Mouse (Mus musculus): ENCODE data around the gene Scn1b. TPM values are rescaled to one million over a fixed set of nuclear protein-coding genes. Genes with fewer than 3 reads are reported as not detected.

Gene Scn1b
- total RNA-seq, 2 experiments from 2014 or later, result 585 to 611 TPM

DNA sequence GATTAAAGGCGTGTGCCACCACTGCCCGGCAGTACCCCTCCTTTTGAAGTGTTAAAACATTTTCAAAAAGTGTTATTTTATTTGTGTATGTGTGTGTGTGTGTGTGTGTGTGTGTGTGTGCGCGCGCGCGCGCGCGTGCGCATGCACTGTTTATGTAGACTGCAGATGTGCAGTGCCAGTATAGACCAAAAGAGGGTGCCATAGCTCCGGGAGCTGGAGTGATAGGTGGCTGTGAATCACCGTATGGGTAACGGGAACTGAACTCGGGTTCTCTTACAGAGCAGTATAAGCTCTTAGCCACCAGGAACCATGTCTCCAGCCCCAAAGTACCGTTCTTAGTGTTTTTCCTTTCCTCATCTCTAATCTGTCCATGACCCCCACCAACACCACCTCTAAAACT lies 18.1 kb upstream of the Scn1b start:
- H3K4me3 ChIP-seq, result no peak overlapping the region
- DNase-seq (ENCODE audit: low spot score in 2 of 2), result no peak
- H3K27ac ChIP-seq, result no peak overlapping the region
- TF ChIP-seq CTCF (conservative IDR thresholded peaks at IDR 0.05), result peak; percentile 61

DNA sequence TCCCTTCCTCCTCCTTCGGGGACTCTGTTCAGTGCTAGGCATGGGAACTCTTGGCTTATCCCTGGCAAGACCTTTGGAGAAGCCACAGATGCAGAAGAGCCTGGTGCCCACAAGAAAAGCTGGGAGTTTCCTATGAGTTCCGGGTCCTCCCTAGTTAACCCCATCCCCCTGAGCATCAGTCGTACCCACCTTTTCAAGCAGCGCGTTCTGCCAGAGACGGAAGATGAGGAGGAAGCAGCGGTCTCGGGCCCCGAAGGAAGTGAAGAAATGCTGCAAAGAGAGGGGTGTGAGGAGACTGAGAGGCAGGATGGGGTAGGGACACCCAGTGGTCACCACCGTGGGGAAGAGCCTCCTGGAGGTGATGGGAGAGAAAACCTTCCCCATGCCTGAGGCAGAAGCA lies 14.1 kb upstream of the Scn1b start:
- DNase-seq (ENCODE audit: low spot score in 2 of 2), result no peak
- no peak for TF ChIP-seq CTCF (conservative IDR thresholded peaks at IDR 0.05)
- Histone ChIP-seq H3K4me3 (no peak overlapping the region), H3K27ac (no peak overlapping the region)

- Histone ChIP-seq H3K27ac (no peak overlapping the region), H3K4me3 (no peak overlapping the region)
- no peak for DNase-seq (ENCODE audit: low spot score in 2 of 2)
- TF ChIP-seq CTCF (conservative IDR thresholded peaks at IDR 0.05), result no peak
Measured at GRCm38 (mm10) chr7:31140302-31140701, 13.5 kb upstream of the Scn1b start.

GRCm38 (mm10) chr7:31139765-31140164 lies 13.0 kb upstream of the Scn1b start:
- Histone ChIP-seq H3K4me3 (no peak overlapping the region), H3K27ac (no peak overlapping the region; the same call in 1 of the 2 replicates)
- TF ChIP-seq CTCF (conservative IDR thresholded peaks at IDR 0.05), result peak; percentile 97
- DNase-seq (ENCODE audit: low spot score in 2 of 2), result peak in 1 of 2 experiments; percentile 70

DNA sequence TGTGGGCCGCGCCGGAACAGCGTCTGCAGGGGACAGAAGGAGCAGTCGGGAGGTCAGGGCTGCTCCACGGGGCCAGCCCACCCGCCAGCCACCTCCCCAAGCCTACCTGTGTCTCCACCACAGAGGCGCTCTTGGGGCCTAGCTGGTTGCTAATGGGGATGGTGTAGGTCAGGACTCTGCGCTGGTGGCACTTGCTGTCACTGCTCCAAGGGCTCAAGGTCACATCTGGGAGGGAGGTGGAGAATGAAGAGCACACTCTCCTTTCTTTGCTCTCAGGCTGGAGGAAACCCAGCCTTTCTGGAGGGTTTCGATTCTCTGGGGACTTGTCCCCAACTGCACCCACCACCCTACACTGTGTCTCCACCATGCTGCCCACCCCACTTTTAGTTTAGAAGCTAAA lies 8.9 kb upstream of the Scn1b start:
- TF ChIP-seq CTCF (conservative IDR thresholded peaks at IDR 0.05), result no peak
- Histone ChIP-seq H3K4me3 (no peak overlapping the region), H3K27ac (no peak overlapping the region)
- no peak for DNase-seq (ENCODE audit: low spot score in 2 of 2)

- Histone ChIP-seq H3K27ac (no peak overlapping the region), H3K4me3 (no peak overlapping the region)
- TF ChIP-seq CTCF (conservative IDR thresholded peaks at IDR 0.05), result no peak
- DNase-seq (ENCODE audit: low spot score in 2 of 2), result no peak
Measured at GRCm38 (mm10) chr7:31131866-31132265, 5.1 kb upstream of the Scn1b start.

DNA sequence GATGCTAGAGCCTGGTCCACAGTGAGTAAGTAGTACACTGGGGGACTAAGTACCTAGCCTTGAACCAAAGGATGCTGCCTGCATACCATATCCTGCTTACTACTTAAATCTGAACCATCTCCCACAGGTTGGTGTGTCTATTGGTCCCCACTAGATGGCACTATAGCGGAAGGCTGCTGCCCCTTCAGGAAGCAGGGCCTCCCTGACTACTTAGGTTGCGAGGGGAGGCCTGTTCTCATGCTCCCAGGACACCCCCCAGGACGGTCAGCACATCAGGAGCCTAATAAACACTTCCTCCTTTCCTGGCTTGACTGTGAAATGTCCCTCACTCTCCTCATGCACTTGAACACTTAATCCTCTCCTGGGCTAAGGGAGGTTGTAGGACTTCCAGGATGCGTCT lies 4.0 kb upstream of the Scn1b start:
- TF ChIP-seq CTCF (conservative IDR thresholded peaks at IDR 0.05), result peak; percentile 93
- Histone ChIP-seq H3K27ac (no peak overlapping the region), H3K4me3 (no peak overlapping the region)
- peak; percentile 58 to 63 for DNase-seq (ENCODE audit: low spot score in 2 of 2)

DNA sequence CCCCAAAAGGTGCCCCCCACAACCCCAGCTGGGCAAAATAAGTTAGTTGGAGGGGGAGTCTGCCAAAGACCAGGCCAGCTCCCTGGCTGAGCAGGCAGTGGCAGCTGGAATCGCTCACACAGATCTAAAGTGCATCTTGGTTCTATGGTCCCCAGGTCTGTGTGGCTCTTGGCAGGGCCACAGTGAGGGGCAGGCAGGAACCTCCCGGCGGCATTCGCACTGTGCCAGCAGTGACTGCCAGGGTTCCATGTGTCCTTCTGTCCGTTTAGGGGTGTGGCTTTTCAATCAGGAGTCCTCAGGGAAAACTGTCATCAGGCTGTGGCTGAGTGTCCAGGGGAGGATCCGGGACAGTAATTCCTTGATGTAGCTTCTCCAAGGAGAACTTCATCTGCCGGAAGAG lies 3.4 kb upstream of the Scn1b start:
- no peak for TF ChIP-seq CTCF (conservative IDR thresholded peaks at IDR 0.05)
- Histone ChIP-seq H3K27ac (no peak overlapping the region), H3K4me3 (no peak overlapping the region)
- DNase-seq (ENCODE audit: low spot score in 2 of 2), result no peak

- Histone ChIP-seq H3K4me3 (no peak overlapping the region), H3K27ac (peak overlapping the region; percentile 97; the same call in 1 of the 2 replicates)
- no peak for DNase-seq (ENCODE audit: low spot score in 2 of 2)
- TF ChIP-seq CTCF (conservative IDR thresholded peaks at IDR 0.05), result no peak
Measured at GRCm38 (mm10) chr7:31128157-31128705, 1.4 kb upstream of the Scn1b start.

DNA sequence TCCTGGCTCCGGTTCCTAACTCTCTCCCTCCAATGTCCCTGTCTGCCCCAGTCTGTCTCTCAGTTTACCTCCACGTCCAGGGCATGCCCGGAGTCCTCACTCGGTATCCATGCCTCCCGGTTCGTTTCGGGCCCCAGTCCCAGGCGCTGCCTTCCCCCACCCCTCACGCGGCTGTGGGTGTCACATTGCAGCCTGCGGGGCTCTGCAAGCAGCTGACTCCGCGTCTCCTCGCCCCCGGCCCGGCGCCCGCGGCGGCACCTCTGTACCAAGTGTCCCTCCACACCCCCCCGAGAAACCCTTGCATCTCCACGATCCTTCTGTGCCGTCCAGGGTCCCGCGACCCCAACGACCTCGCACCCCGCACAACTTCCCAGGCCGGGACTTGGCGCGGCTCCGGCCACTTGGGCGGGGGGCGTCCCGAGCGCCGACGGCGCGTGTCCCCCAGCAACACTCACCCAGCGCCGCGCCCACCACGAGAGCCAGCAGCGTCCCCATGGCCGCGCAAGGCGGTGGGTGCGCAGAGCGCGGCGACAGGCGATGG lies 522 bp downstream of the Scn1b start:
- peak overlapping the region; percentile 97 for H3K27ac ChIP-seq
- H3K4me3 ChIP-seq, result peak overlapping the region; percentile 71
- TF ChIP-seq CTCF (conservative IDR thresholded peaks at IDR 0.05), result no peak
- no peak for DNase-seq (ENCODE audit: low spot score in 2 of 2)

DNA sequence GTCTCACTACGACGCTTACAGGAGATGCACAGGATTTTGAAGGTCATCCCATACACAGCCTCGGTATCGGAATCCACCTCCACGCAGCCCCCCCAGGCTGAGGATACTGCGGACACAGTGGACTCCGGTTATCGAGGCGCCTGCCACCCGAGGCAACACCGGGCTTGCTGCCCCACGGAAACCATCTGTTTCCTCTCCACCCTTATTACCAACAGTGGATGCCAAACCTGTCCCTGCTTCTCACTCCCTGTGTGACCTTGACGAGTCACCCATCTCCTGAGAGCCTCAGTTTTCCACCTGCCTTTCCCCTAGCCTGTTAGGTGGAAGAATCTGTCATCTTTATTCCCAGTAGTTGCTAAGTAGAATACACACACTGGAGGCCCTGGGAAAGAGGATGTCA lies 1.7 kb downstream of the Scn1b start:
- no peak for DNase-seq (ENCODE audit: low spot score in 2 of 2)
- Histone ChIP-seq H3K4me3 (peak overlapping the region; percentile 71), H3K27ac (peak overlapping the region; percentile 97)
- no peak for TF ChIP-seq CTCF (conservative IDR thresholded peaks at IDR 0.05)

DNA sequence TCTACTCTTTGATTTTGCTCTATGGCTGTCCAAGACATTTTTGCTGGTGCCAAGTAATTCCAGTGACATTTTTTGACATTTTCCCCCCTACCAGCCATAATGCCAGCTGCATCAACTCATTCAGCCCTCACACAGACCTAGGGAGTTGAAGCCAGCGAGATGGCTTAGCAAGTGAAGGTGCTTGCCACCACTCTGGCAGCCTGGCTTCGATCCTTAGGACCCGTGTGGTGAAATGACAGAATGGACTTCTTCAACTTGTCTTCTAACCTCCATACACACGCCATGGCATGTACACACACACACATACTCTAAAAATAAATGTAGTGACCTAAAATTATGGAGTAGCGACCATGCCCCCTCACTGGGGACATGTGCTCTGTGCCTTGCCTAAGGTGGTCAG lies 2.4 kb downstream of the Scn1b start:
- H3K4me3 ChIP-seq, result peak overlapping the region; percentile 71
- peak overlapping the region; percentile 97 for H3K27ac ChIP-seq

DNA sequence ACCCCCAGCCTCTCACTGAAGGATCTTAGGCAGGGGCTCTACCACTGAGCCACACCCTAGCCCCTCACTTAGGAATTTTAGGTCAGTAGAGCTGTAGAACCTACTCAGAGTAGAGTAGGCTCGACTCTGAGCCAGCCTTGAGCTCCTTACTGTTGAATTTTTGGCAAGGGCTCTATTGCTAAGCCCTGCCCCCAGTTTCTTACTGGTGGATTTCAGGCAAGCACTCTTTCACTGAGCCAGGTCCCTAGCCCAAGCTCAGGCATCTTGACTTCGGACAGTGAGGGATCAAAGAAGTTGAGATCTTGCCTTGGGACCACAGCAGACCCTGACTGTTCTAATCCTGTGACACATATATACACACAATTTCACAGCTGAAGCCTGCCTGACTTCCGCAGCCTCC lies 3.1 kb downstream of the Scn1b start:
- TF ChIP-seq CTCF (conservative IDR thresholded peaks at IDR 0.05), result no peak
- DNase-seq (ENCODE audit: low spot score in 2 of 2), result no peak
- Histone ChIP-seq H3K27ac (no peak overlapping the region), H3K4me3 (no peak overlapping the region; the same call in 1 of the 2 replicates)

More for the DNA sequence above, 2.4 kb downstream of the Scn1b start:
- no peak for TF ChIP-seq CTCF (conservative IDR thresholded peaks at IDR 0.05)
- no peak for DNase-seq (ENCODE audit: low spot score in 2 of 2)
